Mouse (Mus musculus) intestine, embryonic 15.5 days (tissue): Measurements from ENCODE around the gene Tnfrsf17. TPM values are rescaled to one million over a fixed set of nuclear protein-coding genes. Genes with fewer than 3 reads are reported as not detected.
"Not testable (repeated sequence)": the region's sequence is repeated elsewhere in the genome, so short reads cannot be mapped to it uniquely, and the experiment has no call there.

Experiments
- ATAC-seq: fragments of 200-750 bp; cut with Nextera tagmentation; 2 replicates; pipeline ENCODE4 v1.8.0; 2017; ENCODE audit warnings: moderate TSS enrichment, moderate library complexity
- H3K27ac ChIP-seq: fragments of 300-500 bp; sonication (generic); 2 replicates; pipeline ENCODE4 v1.5.1; 2015; ENCODE audit warnings: mild to moderate bottlenecking, inconsistent platforms
- H3K27me3 ChIP-seq: fragments of 300-500 bp; sonication (generic); replicated peaks from 2 replicates; pipeline ENCODE4 v1.6.1; 2015; ENCODE audit warnings: inconsistent platforms
- H3K36me3 ChIP-seq: fragments of 300-500 bp; sonication (generic); 2 replicates; pipeline ENCODE4 v1.6.1; 2015; ENCODE audit warnings: inconsistent platforms
- H3K4me1 ChIP-seq: fragments of 300-500 bp; sonication (generic); replicated peaks from 2 replicates; pipeline ENCODE4 v1.6.1; 2015; ENCODE audit warnings: inconsistent platforms
- H3K4me2 ChIP-seq: fragments of 300-500 bp; sonication (generic); replicated peaks from 2 replicates; pipeline ENCODE4 v1.6.1; 2015; ENCODE audit warnings: mild to moderate bottlenecking, inconsistent platforms
- H3K4me3 ChIP-seq: fragments of 300-500 bp; sonication (generic); replicated peaks from 2 replicates; pipeline ENCODE4 v1.5.1; 2015; ENCODE audit warnings: inconsistent platforms
- H3K9ac ChIP-seq: fragments of 300-500 bp; sonication (generic); 2 replicates; pipeline ENCODE4 v1.6.1; 2015; ENCODE audit warnings: inconsistent platforms
- H3K9me3 ChIP-seq: fragments of 300-500 bp; sonication (generic); 2 replicates; pipeline ENCODE4 v1.6.1; 2016; ENCODE audit warnings: inconsistent platforms
- WGBS: fragments of 180-500 bp; shearing (Covaris S2); methylation state at CpG from one replicate; pipeline ENCODE4 v1.1.7; 2015; 5-methylcytosine and 5-hydroxymethylcytosine counted together
- polyA plus RNA-seq: library from polyadenylated mRNA; unstranded; fragments of >200 nt; fragmentation: Nextera tagmentation; extraction: Ambion mirVana; gene quantifications from 2 replicates; pipeline ENCODE4 v1.2.1, GENCODE M21; 2015

Tnfrsf17 gene
- not detected in 2 replicates for polyA plus RNA-seq

GRCm38 (mm10) chr16:11313512-11313911, at the start of gene Tnfrsf17:
TSS of gene Tnfrsf17 (plus strand) at chr16:11313812.
- no peak within 1 kb of the TSS for H3K4me3 ChIP-seq
- H3K4me2 ChIP-seq = no peak within 1 kb of the TSS
- H3K4me1 ChIP-seq = no peaks in the 10 kb centered on the region
- H3K9ac ChIP-seq = no peak within 1 kb of the TSS
- no peak within 1 kb of the TSS for H3K27ac ChIP-seq
- no peaks in the 10 kb centered on the region for H3K36me3 ChIP-seq
- no peaks in the 10 kb centered on the region for H3K9me3 ChIP-seq
- no peaks in the 10 kb centered on the region for H3K27me3 ChIP-seq
- no peak for ATAC-seq
- WGBS = 69% methylated on average over 7 of the region's 7 CpGs

DNA sequence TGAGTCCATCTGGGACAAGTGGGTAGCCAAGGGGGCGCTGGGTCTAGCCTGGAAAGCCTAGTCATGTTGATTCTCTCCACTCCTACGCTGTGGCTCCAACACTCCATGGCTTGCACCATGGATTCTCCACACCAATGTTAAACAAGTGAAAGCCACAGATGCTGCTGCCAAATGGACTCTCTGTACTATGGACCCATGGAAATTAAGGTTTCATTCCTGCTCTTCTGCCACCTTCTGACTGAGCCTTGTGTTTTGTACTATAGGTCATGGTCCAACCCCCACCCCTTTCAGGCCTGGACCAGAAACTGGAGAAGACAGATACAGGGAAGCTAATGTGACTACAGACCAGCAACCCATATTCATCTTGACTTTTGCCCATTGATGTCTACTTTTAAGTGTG, 47.1 kb upstream of the Tnfrsf17 start:
- no peaks in the 10 kb centered on the region for H3K4me1 ChIP-seq
- H3K9ac ChIP-seq = no peak overlapping the region
- 79% methylated on average over 2 of the region's 2 CpGs for WGBS
- no peak for ATAC-seq
- H3K27me3 ChIP-seq = no peaks in the 10 kb centered on the region
- H3K27ac ChIP-seq = no peak overlapping the region
- H3K4me3 ChIP-seq = no peak overlapping the region
- H3K36me3 ChIP-seq = no peaks in the 10 kb centered on the region
- no peaks in the 10 kb centered on the region for H3K9me3 ChIP-seq
- no peak overlapping the region for H3K4me2 ChIP-seq

- Histone ChIP-seq H3K9me3 (no peaks in the 10 kb centered on the region), H3K36me3 (no peaks in the 10 kb centered on the region), H3K27me3 (no peaks in the 10 kb centered on the region), H3K4me2 (no peak overlapping the region), H3K4me3 (no peak overlapping the region), H3K9ac (no peak overlapping the region), H3K4me1 (no peaks in the 10 kb centered on the region), H3K27ac (no peak overlapping the region)
- no peak for ATAC-seq
- WGBS = 27% methylated on average over 6 of the region's 6 CpGs
Observed at GRCm38 (mm10) chr16:11269808-11270207, 43.8 kb upstream of the Tnfrsf17 start.

GRCm38 (mm10) chr16:11270642-11271041, 43.0 kb upstream of the Tnfrsf17 start:
- Histone ChIP-seq H3K27ac (no peak overlapping the region), H3K4me2 (no peak overlapping the region), H3K4me1 (no peaks in the 10 kb centered on the region), H3K4me3 (no peak overlapping the region), H3K9ac (no peak overlapping the region), H3K27me3 (no peaks in the 10 kb centered on the region), H3K9me3 (no peaks in the 10 kb centered on the region), H3K36me3 (no peaks in the 10 kb centered on the region)
- ATAC-seq = no peak; the same call in 1 of the 2 replicates
- 87% methylated on average over 2 of the region's 2 CpGs for WGBS

- Histone ChIP-seq H3K36me3 (no peaks in the 10 kb centered on the region), H3K4me3 (no peak overlapping the region), H3K9ac (no peak overlapping the region), H3K4me2 (no peak overlapping the region), H3K4me1 (no peaks in the 10 kb centered on the region), H3K27ac (no peak overlapping the region), H3K27me3 (no peaks in the 10 kb centered on the region), H3K9me3 (no peaks in the 10 kb centered on the region)
- ATAC-seq = no peak
Observed at GRCm38 (mm10) chr16:11271073-11271472, 42.5 kb upstream of the Tnfrsf17 start.

DNA sequence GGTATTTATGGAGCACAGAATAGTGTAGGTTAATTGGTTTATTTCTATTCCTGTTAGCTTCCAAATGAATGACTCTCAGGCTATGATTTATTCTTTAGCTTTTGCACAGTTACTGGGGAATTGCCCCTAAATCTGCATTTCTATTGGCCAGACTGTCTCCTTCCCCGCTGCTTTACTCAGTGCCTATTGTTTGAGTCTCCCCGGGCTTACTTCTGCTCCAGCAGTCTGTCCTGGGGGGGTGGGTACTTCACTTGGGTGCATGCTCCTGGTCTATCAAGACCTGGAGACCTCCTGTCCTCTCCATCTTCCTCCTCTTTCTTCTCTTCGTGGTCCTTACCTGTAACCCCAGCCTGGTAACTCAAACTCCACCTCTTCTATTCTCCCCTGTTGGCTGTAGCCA, 36.7 kb upstream of the Tnfrsf17 start:
- WGBS = 69% methylated on average over 3 of the region's 3 CpGs
- H3K9me3 ChIP-seq = no peaks in the 10 kb centered on the region
- H3K4me3 ChIP-seq = no peak overlapping the region
- H3K4me1 ChIP-seq = no peaks in the 10 kb centered on the region
- H3K9ac ChIP-seq = no peak overlapping the region
- H3K27ac ChIP-seq = no peak overlapping the region
- H3K36me3 ChIP-seq = no peaks in the 10 kb centered on the region
- no peak for ATAC-seq
- H3K4me2 ChIP-seq = no peak overlapping the region
- H3K27me3 ChIP-seq = no peaks in the 10 kb centered on the region

DNA sequence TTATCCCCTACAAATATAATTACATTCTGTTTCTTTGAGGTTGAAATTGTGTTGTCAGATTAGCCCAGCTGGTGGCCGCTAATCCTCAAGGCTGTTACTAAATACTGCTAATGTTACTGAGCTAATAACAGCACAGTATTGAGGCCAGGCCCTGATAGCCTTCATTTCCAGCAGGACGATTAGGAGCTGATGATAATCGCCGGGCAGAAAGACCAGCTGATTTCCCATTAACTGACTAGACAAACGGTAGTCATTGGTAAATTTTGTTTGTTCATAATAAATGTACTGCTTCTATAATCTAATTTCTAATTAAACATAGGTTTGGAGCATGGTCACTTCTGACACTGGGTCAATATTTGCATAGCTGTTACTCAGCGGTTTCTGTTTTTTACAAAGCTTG, 34.8 kb upstream of the Tnfrsf17 start:
- H3K4me3 ChIP-seq = no peak overlapping the region
- H3K4me1 ChIP-seq = no peaks in the 10 kb centered on the region
- no peak for ATAC-seq
- WGBS = 48% methylated on average over 6 of the region's 6 CpGs
- H3K36me3 ChIP-seq = no peaks in the 10 kb centered on the region
- H3K9me3 ChIP-seq = no peaks in the 10 kb centered on the region
- H3K9ac ChIP-seq = no peak overlapping the region
- no peaks in the 10 kb centered on the region for H3K27me3 ChIP-seq
- no peak overlapping the region for H3K27ac ChIP-seq
- H3K4me2 ChIP-seq = no peak overlapping the region

DNA sequence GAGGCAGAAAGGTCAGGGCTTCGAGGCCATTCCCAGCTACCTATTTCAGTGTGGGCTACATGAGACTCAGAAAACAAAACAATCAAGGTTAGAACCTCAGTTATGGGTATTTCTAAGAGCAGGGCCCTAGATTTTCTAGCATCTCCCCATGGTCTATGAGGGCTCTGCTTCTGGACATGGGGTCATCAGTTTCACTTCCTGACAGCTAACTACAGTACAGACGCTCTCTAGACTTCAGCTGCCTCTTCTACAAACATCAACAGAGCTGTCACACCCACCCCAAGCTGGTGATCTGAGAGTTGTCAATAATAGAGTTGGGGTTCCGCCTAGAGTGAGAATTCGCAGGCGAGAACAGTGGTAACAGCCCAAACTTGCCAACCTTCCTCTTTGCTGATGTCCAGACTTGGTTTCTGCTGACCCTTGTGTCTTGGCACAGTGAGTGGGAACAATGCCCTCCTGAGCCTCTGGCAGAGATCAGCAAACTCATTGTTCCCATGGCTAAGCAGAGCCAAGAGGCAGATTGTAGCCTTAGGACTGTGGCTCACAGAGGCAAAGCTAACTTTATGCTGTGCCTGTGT, 30.9 kb upstream of the Tnfrsf17 start:
- no peak overlapping the region for H3K9ac ChIP-seq
- no peak overlapping the region for H3K4me2 ChIP-seq
- no peaks in the 10 kb centered on the region for H3K9me3 ChIP-seq
- 76% methylated on average over 5 of the region's 5 CpGs for WGBS
- no peaks in the 10 kb centered on the region for H3K27me3 ChIP-seq
- H3K4me3 ChIP-seq = no peak overlapping the region
- H3K36me3 ChIP-seq = no peaks in the 10 kb centered on the region
- no peak overlapping the region for H3K27ac ChIP-seq
- no peaks in the 10 kb centered on the region for H3K4me1 ChIP-seq
- no peak for ATAC-seq

DNA sequence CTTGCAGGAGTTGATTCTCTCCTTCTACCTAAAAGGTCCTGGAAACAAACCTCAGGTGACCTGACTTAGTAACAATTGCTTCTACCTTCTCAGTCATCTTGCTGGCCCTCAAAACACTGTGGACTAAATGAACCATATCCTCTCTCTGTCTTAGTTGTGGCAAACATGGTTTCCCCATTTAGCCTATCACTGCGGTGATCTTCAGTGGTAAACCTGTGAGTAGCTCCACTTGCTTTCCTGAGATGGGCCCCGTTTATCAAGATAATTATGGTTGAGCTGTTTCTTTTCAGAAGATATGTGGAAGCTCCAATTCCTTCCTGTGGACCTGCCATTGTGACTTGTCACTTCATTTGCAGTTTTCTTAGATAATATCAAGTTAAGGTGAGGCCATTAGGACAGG, 28.7 kb upstream of the Tnfrsf17 start:
- no peak for ATAC-seq
- Histone ChIP-seq H3K9me3 (no peaks in the 10 kb centered on the region), H3K4me2 (no peak overlapping the region), H3K4me3 (no peak overlapping the region), H3K9ac (no peak overlapping the region), H3K4me1 (no peaks in the 10 kb centered on the region), H3K27me3 (no peaks in the 10 kb centered on the region), H3K36me3 (no peaks in the 10 kb centered on the region), H3K27ac (no peak overlapping the region)
- WGBS = 91% methylated on average over 2 of the region's 2 CpGs

- H3K27ac ChIP-seq = no peak overlapping the region
- no peaks in the 10 kb centered on the region for H3K9me3 ChIP-seq
- no peak for ATAC-seq
- H3K27me3 ChIP-seq = no peaks in the 10 kb centered on the region
- H3K36me3 ChIP-seq = no peaks in the 10 kb centered on the region
- 81% methylated on average over 2 of the region's 2 CpGs for WGBS
- no peak overlapping the region for H3K9ac ChIP-seq
- no peaks in the 10 kb centered on the region for H3K4me1 ChIP-seq
- H3K4me3 ChIP-seq = no peak overlapping the region
- H3K4me2 ChIP-seq = no peak overlapping the region
Observed at GRCm38 (mm10) chr16:11285949-11286348, 27.7 kb upstream of the Tnfrsf17 start.

GRCm38 (mm10) chr16:11288873-11289272, 24.7 kb upstream of the Tnfrsf17 start:
- not testable (repeated sequence) for H3K36me3 ChIP-seq, H3K4me2 ChIP-seq, ATAC-seq, H3K27me3 ChIP-seq, H3K9ac ChIP-seq, H3K9me3 ChIP-seq, H3K4me1 ChIP-seq, H3K4me3 ChIP-seq, H3K27ac ChIP-seq
- WGBS = 91% methylated on average over 8 of the region's 8 CpGs

GRCm38 (mm10) chr16:11295583-11295982, 18.0 kb upstream of the Tnfrsf17 start:
- H3K27ac ChIP-seq, H3K9me3 ChIP-seq, H3K4me1 ChIP-seq, H3K4me3 ChIP-seq, H3K9ac ChIP-seq, ATAC-seq, H3K36me3 ChIP-seq, H3K4me2 ChIP-seq, H3K27me3 ChIP-seq: not testable (repeated sequence)
- WGBS = 76% methylated on average over 4 of the region's 4 CpGs

GRCm38 (mm10) chr16:11297700-11298099, 15.9 kb upstream of the Tnfrsf17 start:
- not testable (repeated sequence) for ATAC-seq, H3K4me3 ChIP-seq, H3K36me3 ChIP-seq, H3K4me1 ChIP-seq, H3K9me3 ChIP-seq, H3K9ac ChIP-seq, H3K4me2 ChIP-seq, H3K27ac ChIP-seq, H3K27me3 ChIP-seq
- 45% methylated on average over 1 of the region's 1 CpGs for WGBS
